Mouse (Mus musculus) gastrocnemius, postnatal 4 days (tissue): ENCODE measurements around the gene 2010111I01Rik. TPM values are rescaled to one million over a fixed set of nuclear protein-coding genes. Genes with fewer than 3 reads are reported as not detected.

Source experiments
- microRNA-seq: library from miRNA; unstranded; fragments of <30 nt; microRNA quantifications from one replicate; pipeline ENCODE4 v1.2.0, GENCODE M21; 2021
- total RNA-seq, 2 experiments: library from RNA; stranded (reverse); gene quantifications; 2 replicates each; pipeline ENCODE4 v1.2.3; 2021

2010111I01Rik gene
- total RNA-seq, 2 experiments from 2014 or later: 105 to 158 TPM

Small RNA genes lying within 50 kb of the gene (microRNA-seq; reads per million reads assigned to microRNA genes)
- 26,617 reads per million, percentile 97 among the genes with 10 or more reads in this experiment for gene Mir23b
- gene Mir24-1: not detected
- 5,373 reads per million, percentile 90 among the genes with 10 or more reads in this experiment for gene Mir27b
- not detected for gene Mir3074-1

Other genes with a start within 250 kb of the 2010111I01Rik start
- 10 to 100 TPM in 1 of 2 experiments, 1 to 10 TPM in 1; 8.2 to 11.8 TPM for gene Platr25, start 204.2 kb upstream of the 2010111I01Rik start, total RNA-seq
- gene Gm5141, start 179.1 kb upstream of the 2010111I01Rik start, total RNA-seq: 1 to 10 TPM; 1.8 to 2.2 TPM
- gene Fbp2, start 106.5 kb upstream of the 2010111I01Rik start, total RNA-seq: 100 to 1,000 TPM; 222 to 224 TPM
- gene Fbp1, start 76.6 kb upstream of the 2010111I01Rik start, total RNA-seq: 1 to 10 TPM in 1 of 2 experiments, under 1 TPM in 1; 0.61 to 4.6 TPM